Mouse (Mus musculus) testis, adult 2 months (tissue): ENCODE measurements at regions not wholly inside any gene's neighbourhood (a gene's known extent, or its start where the extent isn't known, plus 50 kb on each side); places are given as distances from the start of the nearest gene placed in this dataset.

Source experiments
- CTCF ChIP-seq: fragments of 200-500 bp; IDR thresholded peaks from 2 replicates; pipeline ENCODE4 v1.5.1; 2012; ENCODE audit warnings: low read depth, mild to moderate bottlenecking, inconsistent platforms, low read length, moderate library complexity; ENCODE audit not compliant: control insufficient read depth, insufficient read depth, insufficient replicate concordance
- POLR2A ChIP-seq: fragments of 200-500 bp; IDR thresholded peaks from 2 replicates; pipeline ENCODE4 v1.6.1; 2012; ENCODE audit warnings: low read depth, mild to moderate bottlenecking, inconsistent platforms, low read length, moderate library complexity; ENCODE audit not compliant: control insufficient read depth

- TF ChIP-seq CTCF: no peak
- TF ChIP-seq POLR2A: no peak
These were observed 856.0 kb upstream of the Cdh10 start for GRCm38 (mm10) chr15:17962778-17963177.
